Mouse (Mus musculus): ENCODE measurements around the gene Txnrd2. TPM values are rescaled to one million over a fixed set of nuclear protein-coding genes. Genes with fewer than 3 reads are reported as not detected.
A peak's percentile ranks its signal among the peaks of the same experiment; 100 is the strongest.

Gene Txnrd2
- polyA plus RNA-seq, 1 experiment from 2014 or later = 24.8 TPM

DNA sequence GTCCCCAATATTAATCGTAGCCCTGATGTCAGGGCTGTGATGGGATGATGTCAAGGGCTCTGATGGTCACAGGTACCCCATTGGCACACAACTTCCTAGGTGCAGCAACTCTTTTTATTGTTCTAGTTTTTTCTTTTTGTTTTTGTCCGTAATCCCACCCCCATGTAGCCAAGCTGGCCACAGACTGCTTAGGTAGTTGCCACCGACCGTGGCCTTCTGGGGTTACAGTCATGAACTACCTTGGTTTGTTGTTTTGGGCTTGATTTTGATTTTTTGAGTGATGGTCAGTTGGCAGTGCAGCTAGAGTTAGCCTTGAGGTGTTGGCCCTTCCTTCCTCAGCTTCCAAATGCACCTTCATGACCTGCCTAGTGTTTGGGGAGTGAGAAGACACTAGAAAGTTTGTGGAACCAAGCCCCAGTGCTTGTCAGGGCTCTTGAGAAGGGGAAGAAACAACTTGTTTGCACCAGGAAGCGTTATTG lies 657 bp downstream of the Txnrd2 start, which contains the start of gene Comt:
Gene Comt (minus strand): TSS at position 51 of the 479 bp plus-strand sequence.
- ATAC-seq (replicated peaks; ENCODE audit: low FRiP score) (no peak), DNase-seq (ENCODE audit: low spot score) (no peak)
- Histone ChIP-seq H3K4me3 (ENCODE audit: low read depth, low read length) (peak within 1 kb of the TSS; percentile 87), H3K4me1 (replicated peaks; ENCODE audit: control insufficient read depth, insufficient read depth, low read length) (0 out of 2 replicates have a peak, but pooled peaks cover 6% of the 10 kb centered on the region), H3K27ac (ENCODE audit: low read depth, low read length) (peak within 1 kb of the TSS; percentile 18; the same call in 1 of the 2 replicates), H3K36me3 (ENCODE audit: control insufficient read depth, insufficient read depth, low read length) (no peaks in the 10 kb centered on the region; the same call in 1 of the 2 replicates), H3K9ac (ENCODE audit: low read length) (peak within 1 kb of the TSS; percentile 89), H3K9me3 (ENCODE audit: control insufficient read depth, low read length) (no peaks in the 10 kb centered on the region), H3K4me2 (ENCODE audit: low read depth, low read length, severe bottlenecking) (peak within 1 kb of the TSS; percentile 86), H3K27me3 (ENCODE audit: control insufficient read depth, insufficient read depth, low read length) (no peaks in the 10 kb centered on the region)
- 59% methylated on average over 5 of the region's 5 CpGs for WGBS

DNA sequence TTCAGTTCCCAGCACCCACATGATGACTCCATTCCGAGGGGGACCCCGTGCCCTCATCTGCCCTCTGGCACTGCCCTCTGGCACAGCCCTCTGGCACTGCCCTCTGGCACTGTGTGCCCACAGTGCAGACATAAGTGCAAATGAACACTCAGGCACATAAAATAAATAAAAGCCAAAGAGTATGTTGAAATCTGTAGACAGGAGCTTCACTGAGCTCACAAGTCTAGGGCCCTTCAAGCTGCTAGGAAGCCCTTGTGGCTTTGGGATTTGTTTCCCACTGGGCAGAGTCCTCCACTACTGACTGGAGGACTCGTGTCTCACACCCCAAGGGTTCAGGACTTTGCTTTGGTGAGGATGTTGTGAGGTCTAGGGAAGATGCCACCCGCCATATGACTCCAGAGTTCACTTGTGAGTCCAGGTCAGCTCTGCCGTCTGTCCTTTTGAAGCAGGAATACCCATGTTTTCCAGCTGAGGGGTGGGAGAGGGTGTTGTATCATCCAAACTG lies 1.9 kb downstream of the Txnrd2 start:
- no peak overlapping the region for H3K4me3 ChIP-seq (ENCODE audit: low read depth, low read length)
- WGBS = 84% methylated on average over 5 of the region's 5 CpGs

GRCm38 (mm10) chr16:18428516-18429042 lies 2.4 kb downstream of the Txnrd2 start:
- Histone ChIP-seq H3K27me3 (ENCODE audit: control insufficient read depth, insufficient read depth, low read length) (no peaks in the 10 kb centered on the region), H3K36me3 (ENCODE audit: control insufficient read depth, insufficient read depth, low read length) (no peaks in the 10 kb centered on the region), H3K9ac (ENCODE audit: low read length) (no peak overlapping the region), H3K9me3 (ENCODE audit: control insufficient read depth, low read length) (no peaks in the 10 kb centered on the region), H3K4me3 (ENCODE audit: low read depth, low read length) (no peak overlapping the region), H3K27ac (ENCODE audit: low read depth, low read length) (no peak overlapping the region), H3K4me2 (ENCODE audit: low read depth, low read length, severe bottlenecking) (0 out of 2 replicates have a peak overlapping the region, but pooled peaks have one; percentile 9), H3K4me1 (replicated peaks; ENCODE audit: control insufficient read depth, insufficient read depth, low read length) (0 out of 2 replicates have a peak, but pooled peaks cover 6% of the 10 kb centered on the region)
- 86% methylated on average over 7 of the region's 7 CpGs for WGBS
- no peak for DNase-seq (ENCODE audit: low spot score)
- ATAC-seq (replicated peaks; ENCODE audit: low FRiP score) = no peak

More for the DNA sequence above, 1.9 kb downstream of the Txnrd2 start:
- no peak for DNase-seq (ENCODE audit: low spot score)
- 0 out of 2 replicates have a peak overlapping the region, but pooled peaks have one; percentile 9 for H3K4me2 ChIP-seq (ENCODE audit: low read depth, low read length, severe bottlenecking)
- no peak overlapping the region for H3K9ac ChIP-seq (ENCODE audit: low read length)
- H3K9me3 ChIP-seq (ENCODE audit: control insufficient read depth, low read length) = no peaks in the 10 kb centered on the region
- H3K27me3 ChIP-seq (ENCODE audit: control insufficient read depth, insufficient read depth, low read length) = no peaks in the 10 kb centered on the region
- H3K27ac ChIP-seq (ENCODE audit: low read depth, low read length) = no peak overlapping the region
- H3K4me1 ChIP-seq (replicated peaks; ENCODE audit: control insufficient read depth, insufficient read depth, low read length) = 0 out of 2 replicates have a peak, but pooled peaks cover 6% of the 10 kb centered on the region
- H3K36me3 ChIP-seq (ENCODE audit: control insufficient read depth, insufficient read depth, low read length) = no peaks in the 10 kb centered on the region; the same call in 1 of the 2 replicates
- no peak for ATAC-seq (replicated peaks; ENCODE audit: low FRiP score)

DNA sequence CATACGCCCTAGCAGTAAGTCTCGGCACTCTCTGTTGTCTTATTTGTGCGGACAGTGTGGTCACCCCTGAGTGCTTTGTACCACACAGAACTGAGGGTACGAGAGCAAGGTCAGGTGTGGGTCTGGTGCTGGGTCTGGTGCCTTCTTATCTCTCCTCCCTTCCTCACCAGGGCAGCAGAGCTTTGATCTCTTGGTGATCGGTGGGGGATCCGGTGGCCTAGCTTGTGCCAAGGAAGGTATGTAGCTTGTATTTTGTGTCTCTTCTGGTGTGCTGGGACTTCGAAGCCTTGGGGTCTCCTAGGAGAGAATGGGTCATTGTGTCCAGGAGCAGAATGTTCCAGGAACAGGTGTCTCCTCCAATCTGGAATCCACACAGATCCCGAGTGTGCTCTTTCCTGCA lies 3.5 kb downstream of the Txnrd2 start:
- no peak for DNase-seq (ENCODE audit: low spot score)
- ATAC-seq (replicated peaks; ENCODE audit: low FRiP score) = no peak
- no peak overlapping the region for H3K4me3 ChIP-seq (ENCODE audit: low read depth, low read length)
- no peaks in the 10 kb centered on the region for H3K9me3 ChIP-seq (ENCODE audit: control insufficient read depth, low read length)
- no peak overlapping the region for H3K4me2 ChIP-seq (ENCODE audit: low read depth, low read length, severe bottlenecking)
- H3K27ac ChIP-seq (ENCODE audit: low read depth, low read length) = no peak overlapping the region
- WGBS = 90% methylated on average over 8 of the region's 8 CpGs
- H3K4me1 ChIP-seq (replicated peaks; ENCODE audit: control insufficient read depth, insufficient read depth, low read length) = 0 out of 2 replicates have a peak, but pooled peaks cover 3% of the 10 kb centered on the region
- no peaks in the 10 kb centered on the region for H3K36me3 ChIP-seq (ENCODE audit: control insufficient read depth, insufficient read depth, low read length)
- no peak overlapping the region for H3K9ac ChIP-seq (ENCODE audit: low read length)
- H3K27me3 ChIP-seq (ENCODE audit: control insufficient read depth, insufficient read depth, low read length) = no peaks in the 10 kb centered on the region

DNA sequence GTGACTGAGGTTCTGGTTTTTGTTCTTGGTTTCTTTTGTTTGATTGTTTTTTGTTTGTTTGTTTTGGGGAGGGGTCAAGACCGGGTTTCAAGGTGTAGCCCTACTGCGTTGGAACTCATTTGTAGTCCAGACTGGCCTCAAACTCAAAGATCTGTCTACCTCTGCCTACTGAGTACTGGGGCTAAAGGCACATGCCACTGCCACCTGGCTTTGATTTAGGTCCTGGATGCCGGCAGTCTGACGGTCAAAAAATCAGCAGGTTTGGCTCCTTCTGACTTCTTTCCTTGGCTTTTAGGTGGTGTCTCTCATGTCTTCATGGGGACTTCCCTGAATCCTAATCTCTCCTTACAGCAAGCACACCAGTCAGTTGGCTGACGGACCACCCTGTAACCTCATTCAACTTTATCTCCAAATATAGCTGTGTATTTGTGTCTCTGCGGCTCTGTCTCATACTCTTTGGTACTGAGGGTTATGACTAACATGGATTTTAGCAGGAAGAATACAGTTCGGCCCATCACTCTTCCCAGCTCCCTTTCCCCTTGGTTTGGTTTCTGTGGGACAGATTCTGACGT lies 4.5 kb downstream of the Txnrd2 start:
- Histone ChIP-seq H3K4me3 (ENCODE audit: low read depth, low read length) (no peak overlapping the region), H3K4me2 (ENCODE audit: low read depth, low read length, severe bottlenecking) (no peak overlapping the region), H3K9me3 (ENCODE audit: control insufficient read depth, low read length) (no peaks in the 10 kb centered on the region), H3K36me3 (ENCODE audit: control insufficient read depth, insufficient read depth, low read length) (no peaks in the 10 kb centered on the region), H3K27ac (ENCODE audit: low read depth, low read length) (no peak overlapping the region), H3K9ac (ENCODE audit: low read length) (no peak overlapping the region), H3K27me3 (ENCODE audit: control insufficient read depth, insufficient read depth, low read length) (no peaks in the 10 kb centered on the region), H3K4me1 (replicated peaks; ENCODE audit: control insufficient read depth, insufficient read depth, low read length) (no peaks in the 10 kb centered on the region)
- DNase-seq (ENCODE audit: low spot score) (no peak), ATAC-seq (replicated peaks; ENCODE audit: low FRiP score) (no peak)
- WGBS = 79% methylated on average over 8 of the region's 8 CpGs

DNA sequence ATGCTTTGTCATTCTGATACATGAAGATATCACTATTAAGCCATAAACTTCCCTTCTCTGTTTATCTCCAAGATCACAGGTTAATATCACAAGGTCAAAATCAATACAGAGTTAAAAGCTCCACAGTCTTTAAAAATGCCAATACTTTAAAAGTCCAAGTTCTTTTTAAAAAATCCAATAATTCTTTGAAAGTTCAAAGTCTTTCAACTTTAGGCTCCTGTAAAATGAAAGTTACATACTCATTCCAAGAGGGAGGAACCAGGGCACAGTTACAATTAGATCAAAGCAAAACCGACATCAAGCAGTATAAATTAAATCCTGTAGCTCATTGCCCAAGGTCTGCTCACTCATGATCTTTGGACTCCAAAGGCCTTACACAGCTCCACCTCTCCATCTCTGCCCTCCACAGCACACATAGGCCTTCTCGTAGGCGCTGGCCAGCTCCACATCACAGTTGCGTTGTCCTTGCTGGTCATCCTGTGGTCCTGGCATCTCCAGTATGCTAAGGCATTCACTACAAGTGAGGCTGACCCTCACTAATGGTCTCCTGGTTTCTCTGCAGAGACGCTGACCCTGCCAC lies 7.2 kb downstream of the Txnrd2 start:
- WGBS = 96% methylated on average over 5 of the region's 5 CpGs
- Histone ChIP-seq H3K27me3 (ENCODE audit: control insufficient read depth, insufficient read depth, low read length) (no peaks in the 10 kb centered on the region), H3K9ac (ENCODE audit: low read length) (no peak overlapping the region), H3K4me3 (ENCODE audit: low read depth, low read length) (no peak overlapping the region), H3K4me2 (ENCODE audit: low read depth, low read length, severe bottlenecking) (no peak overlapping the region), H3K27ac (ENCODE audit: low read depth, low read length) (no peak overlapping the region), H3K4me1 (replicated peaks; ENCODE audit: control insufficient read depth, insufficient read depth, low read length) (no peaks in the 10 kb centered on the region), H3K36me3 (ENCODE audit: control insufficient read depth, insufficient read depth, low read length) (no peaks in the 10 kb centered on the region), H3K9me3 (ENCODE audit: control insufficient read depth, low read length) (no peaks in the 10 kb centered on the region)
- DNase-seq (ENCODE audit: low spot score) (no peak), ATAC-seq (replicated peaks; ENCODE audit: low FRiP score) (no peak)

DNA sequence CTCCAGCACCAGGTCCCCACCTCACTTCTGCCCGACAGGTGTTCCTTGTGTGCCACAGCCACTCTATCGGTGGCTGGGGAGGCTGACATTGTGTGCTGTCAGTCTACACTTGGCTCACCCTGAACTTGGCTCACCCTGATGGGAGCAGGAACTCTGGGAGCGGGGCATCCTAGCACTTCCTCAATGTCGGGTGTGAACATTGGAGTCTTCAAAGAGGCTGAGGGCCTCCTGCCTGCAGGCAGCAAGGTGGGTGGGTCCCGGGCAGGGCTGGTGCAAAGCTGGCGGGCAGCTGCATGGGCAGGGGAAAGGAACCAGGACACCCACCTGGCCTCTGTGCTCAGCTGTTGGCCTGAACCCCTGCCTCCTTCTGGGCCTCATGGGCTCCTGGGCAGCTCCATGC lies 9.9 kb downstream of the Txnrd2 start:
- Histone ChIP-seq H3K4me1 (replicated peaks; ENCODE audit: control insufficient read depth, insufficient read depth, low read length) (no peaks in the 10 kb centered on the region), H3K27me3 (ENCODE audit: control insufficient read depth, insufficient read depth, low read length) (no peaks in the 10 kb centered on the region), H3K27ac (ENCODE audit: low read depth, low read length) (no peak overlapping the region), H3K9me3 (ENCODE audit: control insufficient read depth, low read length) (no peaks in the 10 kb centered on the region), H3K4me3 (ENCODE audit: low read depth, low read length) (no peak overlapping the region), H3K9ac (ENCODE audit: low read length) (no peak overlapping the region), H3K36me3 (ENCODE audit: control insufficient read depth, insufficient read depth, low read length) (no peaks in the 10 kb centered on the region), H3K4me2 (ENCODE audit: low read depth, low read length, severe bottlenecking) (no peak overlapping the region)
- DNase-seq (ENCODE audit: low spot score) = no peak
- 87% methylated on average over 6 of the region's 6 CpGs for WGBS
- ATAC-seq (replicated peaks; ENCODE audit: low FRiP score) = no peak

DNA sequence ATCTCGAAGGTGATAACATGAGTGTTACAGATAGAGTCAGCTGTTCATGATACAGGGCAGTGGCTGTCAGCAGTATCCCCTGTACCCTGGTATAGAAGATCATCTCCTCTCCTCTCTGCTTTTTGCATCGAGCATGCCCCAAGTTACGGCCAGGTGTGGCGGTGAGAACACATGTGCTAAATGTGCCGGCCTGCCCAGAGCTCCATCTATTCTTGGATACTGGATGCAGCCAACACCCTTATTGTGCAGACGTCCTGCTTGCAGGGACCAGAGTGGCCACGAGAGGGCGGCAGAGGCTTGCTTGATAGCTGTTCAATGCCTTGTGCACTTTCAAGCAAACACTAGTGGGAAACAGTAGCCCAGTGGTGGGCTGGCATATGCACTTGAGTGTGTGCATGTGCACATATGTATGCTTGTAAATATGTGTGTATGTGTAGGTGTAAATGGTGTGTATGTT lies 17.2 kb downstream of the Txnrd2 start:
- H3K4me3 ChIP-seq (ENCODE audit: low read depth, low read length) = no peak overlapping the region
- 29% methylated on average over 8 of the region's 8 CpGs for WGBS
- H3K4me1 ChIP-seq (replicated peaks; ENCODE audit: control insufficient read depth, insufficient read depth, low read length) = no peaks in the 10 kb centered on the region
- H3K36me3 ChIP-seq (ENCODE audit: control insufficient read depth, insufficient read depth, low read length) = no peaks in the 10 kb centered on the region
- H3K9me3 ChIP-seq (ENCODE audit: control insufficient read depth, low read length) = no peaks in the 10 kb centered on the region
- no peak overlapping the region for H3K9ac ChIP-seq (ENCODE audit: low read length)
- no peaks in the 10 kb centered on the region for H3K27me3 ChIP-seq (ENCODE audit: control insufficient read depth, insufficient read depth, low read length)
- no peak overlapping the region for H3K4me2 ChIP-seq (ENCODE audit: low read depth, low read length, severe bottlenecking)
- ATAC-seq (replicated peaks; ENCODE audit: low FRiP score) (peak; percentile 84), DNase-seq (ENCODE audit: low spot score) (peak; percentile 96)
- no peak overlapping the region for H3K27ac ChIP-seq (ENCODE audit: low read depth, low read length)

Measured in forebrain, embryonic 11.5 days (tissue).